Mouse (Mus musculus): ENCODE data around the gene Aox3.

Aox3 gene
- long read RNA-seq, experiment 1, partial matches to known transcripts, result 1 of 1 reads
- long read RNA-seq, experiment 1, other reads (novel, unspliced or antisense), result 0 of 1 reads
- long read RNA-seq, experiment 2, partial matches to known transcripts, result 0 of 1 reads
- long read RNA-seq, experiment 2, other reads (novel, unspliced or antisense), result 0 of 1 reads

DNA sequence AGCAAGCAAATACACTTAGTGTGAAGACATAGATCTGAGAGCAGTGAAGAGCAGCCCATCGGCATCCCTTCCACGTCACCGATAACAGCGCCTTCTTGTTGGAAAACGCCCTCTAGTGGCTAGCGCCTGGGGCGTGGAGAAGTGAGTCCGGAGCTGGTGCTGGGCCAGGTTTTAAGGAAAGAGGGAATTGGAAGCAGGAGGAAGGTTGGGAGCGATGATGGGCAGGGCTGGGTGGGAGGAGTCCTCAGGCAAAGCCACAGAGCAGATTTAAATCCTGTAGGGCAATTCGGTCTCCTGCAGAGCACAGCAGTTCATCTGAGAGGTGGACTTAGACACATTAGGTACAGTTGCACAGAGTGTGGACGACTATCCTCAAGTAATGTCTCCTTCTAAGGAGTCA, at the start of gene Aox3:
Gene Aox3, plus strand, starts transcription at position 251 of the 400 bp plus-strand sequence.
- intact Hi-C loops (cut with DNase I), result loop anchor here (5.0 kb wide), 1 partner anchor 141 kb away; no protein-coding TSS in a partner anchor

DNA sequence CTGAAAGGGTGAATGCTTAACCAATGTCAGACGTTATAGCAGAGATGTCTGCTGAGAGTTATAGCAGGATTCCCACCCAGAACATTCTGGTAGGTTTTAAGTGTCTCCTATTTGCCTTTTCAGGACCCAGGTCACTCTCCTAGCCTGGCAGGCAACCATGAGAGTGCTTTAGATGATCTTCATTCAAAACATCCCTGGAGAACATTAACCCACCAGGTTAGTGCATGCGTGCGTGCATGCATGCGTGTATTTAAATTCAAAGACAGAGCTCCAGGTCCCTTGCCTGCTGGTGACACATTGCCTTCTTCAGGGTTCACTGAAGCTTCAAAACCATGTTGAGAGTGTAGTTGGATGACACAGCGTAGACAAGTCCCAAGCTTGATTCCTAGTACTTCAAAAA, 47.8 kb upstream of the Aox3 start:
- intact Hi-C loops (cut with DNase I), result no loop called here

DNA sequence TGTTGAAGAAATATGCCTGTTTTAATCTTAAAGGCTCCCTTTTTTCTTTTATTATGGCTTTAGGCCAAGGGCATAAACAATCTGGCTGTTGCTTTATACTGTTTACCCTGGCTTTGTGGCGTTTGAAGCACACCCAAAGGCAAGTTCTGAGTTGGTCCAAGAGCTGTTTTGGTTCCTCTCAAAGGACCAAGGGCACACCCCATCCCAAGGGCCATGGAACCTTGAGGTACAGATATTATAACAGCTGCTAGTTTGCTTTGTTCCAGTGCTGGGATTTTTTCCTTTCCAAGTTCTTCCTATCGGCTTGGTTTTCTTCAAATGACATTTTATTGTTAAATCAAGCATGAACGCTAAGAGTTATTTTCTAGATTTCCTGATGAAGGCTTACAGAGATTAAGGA, 47.3 kb upstream of the Aox3 start:
- intact Hi-C loops (cut with DNase I), result no loop called here

DNA sequence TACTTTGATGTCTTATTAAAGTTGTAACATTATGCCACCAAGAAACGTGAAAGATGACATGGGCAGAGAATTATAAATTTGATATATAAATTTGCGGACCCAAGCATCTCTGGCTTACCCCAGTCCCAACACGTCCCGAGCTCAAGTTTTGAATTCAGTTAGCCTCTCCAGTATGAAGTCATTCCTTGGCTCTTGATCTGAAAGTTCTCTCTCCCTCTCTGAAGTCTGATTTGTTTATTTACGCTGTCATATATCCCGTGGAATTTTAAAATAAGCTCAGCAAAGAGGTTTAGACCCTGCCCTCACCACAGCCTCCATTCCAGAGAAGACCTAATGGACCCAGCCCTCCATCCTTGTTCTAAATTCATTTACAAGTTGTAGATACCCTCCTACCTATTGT, 43.7 kb upstream of the Aox3 start:
- intact Hi-C loops (cut with DNase I), result no loop called here

DNA sequence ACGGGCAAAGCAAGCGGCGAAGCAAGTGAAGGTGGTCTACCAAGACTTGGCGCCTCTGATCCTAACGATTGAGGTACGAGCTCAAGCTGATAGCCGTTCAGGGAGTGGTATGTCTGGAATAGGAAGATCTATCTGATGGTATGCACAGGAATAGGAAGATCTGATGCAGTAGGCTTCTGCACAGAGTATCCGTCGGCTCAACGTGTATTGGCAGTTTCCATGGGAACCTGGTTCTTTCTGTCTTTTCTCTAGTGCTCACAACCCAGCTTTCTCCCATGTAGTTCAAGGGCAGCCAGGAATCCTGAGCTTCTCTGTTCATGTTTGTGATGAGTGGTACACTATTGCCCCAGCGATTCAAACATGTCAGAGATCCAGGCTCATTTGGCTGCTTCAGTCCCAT, 42.8 kb upstream of the Aox3 start:
- intact Hi-C loops (cut with DNase I), result loop anchor here (5.0 kb wide), 1 partner anchor 37 kb away; no protein-coding TSS in a partner anchor

DNA sequence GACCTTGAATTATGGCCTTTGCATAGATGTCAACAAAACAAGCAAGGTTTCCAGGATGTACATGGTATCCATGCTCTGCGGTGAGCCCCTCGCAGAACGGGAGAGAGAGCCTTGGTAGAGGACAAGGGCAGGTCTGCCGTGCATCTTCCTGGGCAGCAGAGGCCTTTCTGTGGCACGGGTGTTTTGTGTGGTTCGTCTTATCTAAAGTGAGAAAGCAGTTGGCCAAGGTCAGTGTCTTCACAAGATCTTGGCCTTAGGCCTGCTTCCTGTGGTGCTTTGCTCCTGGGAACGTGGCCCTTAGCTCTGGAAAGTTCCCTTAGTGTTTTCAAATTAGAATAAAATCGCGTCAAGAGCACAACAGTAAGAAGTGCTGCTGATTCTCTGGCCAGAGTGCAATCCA, 41.9 kb upstream of the Aox3 start:
- intact Hi-C loops (cut with DNase I), result loop anchor here (5.0 kb wide), 1 partner anchor 36 kb away; no protein-coding TSS in a partner anchor

DNA sequence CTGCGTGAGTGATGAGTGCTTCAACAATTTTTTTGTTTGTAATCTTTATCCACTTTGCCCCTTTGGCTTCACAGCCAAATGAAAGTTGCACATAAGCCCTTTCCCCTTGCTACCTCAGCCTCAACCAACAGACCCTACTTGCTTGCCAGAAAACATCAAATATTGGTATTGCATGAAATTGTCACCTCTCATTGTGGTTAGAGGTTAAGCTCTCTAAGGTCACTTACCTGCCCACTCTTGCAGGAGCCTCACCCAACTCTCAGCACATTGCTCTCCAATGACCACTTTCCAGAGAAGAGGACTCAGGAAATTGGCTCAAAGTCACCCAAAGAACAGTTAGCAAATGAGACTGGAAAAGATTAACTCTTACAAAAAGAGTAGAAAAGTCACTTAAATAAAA, 41.4 kb upstream of the Aox3 start:
- intact Hi-C loops (cut with DNase I), result loop anchor here (5.0 kb wide), 1 partner anchor 36 kb away; no protein-coding TSS in a partner anchor

DNA sequence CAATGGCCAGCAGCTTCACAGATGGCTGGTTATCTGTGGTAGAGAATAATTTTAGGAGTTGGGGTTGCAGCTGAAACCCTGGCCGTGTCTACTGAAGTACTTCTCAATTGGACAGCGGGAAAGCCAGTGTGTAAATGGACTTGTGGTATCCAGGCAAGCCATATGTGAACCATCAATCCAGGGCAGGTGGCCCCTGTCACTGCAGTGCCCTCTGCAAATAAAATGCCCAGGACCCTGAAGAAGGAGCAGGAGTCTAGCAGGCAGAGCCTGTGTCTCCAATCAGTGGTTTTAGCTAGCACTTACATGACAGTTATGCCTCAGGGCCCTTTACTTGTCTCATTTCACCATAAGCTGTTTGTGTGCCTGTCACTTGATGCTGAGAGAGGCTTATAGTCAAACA, 40.5 kb upstream of the Aox3 start:
- intact Hi-C loops (cut with DNase I), result loop anchor here (5.0 kb wide), 1 partner anchor 35 kb away; no protein-coding TSS in a partner anchor

DNA sequence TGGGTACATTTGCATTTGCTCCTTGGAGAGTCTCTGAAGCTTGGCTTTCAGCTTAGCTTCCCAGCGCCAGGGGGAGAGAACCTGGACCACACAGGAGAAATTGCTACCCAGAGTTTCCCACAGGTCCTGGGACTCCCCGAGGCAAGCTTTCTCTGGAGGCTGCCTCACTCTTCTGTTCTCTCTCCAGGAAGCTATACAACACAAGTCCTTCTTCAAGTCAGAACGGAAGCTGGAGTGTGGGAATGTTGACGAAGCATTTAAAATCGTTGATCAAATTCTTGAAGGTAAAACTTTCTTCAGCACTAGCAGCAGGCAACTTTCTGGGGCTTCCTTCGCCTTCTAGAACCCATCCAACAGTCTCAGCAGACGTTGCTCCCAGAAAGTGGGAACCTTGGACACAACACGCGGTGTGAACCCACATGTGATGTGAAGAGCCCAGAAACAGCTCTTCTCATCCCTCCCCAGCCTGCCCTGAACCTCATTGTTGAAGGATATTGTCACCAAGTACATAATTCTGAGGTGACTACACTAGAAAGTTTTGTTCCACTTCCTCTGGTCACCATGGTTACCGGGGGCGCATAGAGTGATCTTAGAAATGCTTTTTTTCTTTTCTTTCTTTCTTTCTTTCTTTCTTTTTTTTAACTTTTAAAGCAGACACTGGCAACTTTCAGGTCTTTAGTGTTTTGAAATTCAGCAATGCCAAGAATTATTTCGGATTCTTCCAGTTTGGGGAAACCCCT, 39.8 kb upstream of the Aox3 start:
- intact Hi-C loops (cut with DNase I), result loop anchor here (5.0 kb wide), 1 partner anchor 34 kb away; no protein-coding TSS in a partner anchor

DNA sequence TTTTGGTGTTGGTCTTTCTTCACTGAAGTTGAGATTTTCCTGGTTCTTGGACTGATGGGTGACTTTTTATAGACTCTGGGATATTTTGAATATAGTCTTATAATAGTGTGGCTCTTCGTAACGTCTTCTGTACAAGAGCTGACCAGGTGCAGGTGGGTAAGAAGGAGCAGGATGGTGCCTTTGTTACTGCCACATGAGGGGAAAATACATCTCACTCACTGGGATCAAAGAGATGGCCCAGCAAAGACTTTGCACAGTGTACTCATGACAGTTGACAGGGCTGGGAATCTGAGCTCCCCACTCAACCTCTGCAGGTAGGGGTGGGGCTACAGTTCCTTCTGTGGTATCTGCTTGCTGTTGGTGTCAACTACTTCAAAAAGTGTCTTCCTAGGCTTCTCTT, 38.7 kb upstream of the Aox3 start:
- intact Hi-C loops (cut with DNase I), result loop anchor here (5.0 kb wide), 1 partner anchor 33 kb away; no protein-coding TSS in a partner anchor

DNA sequence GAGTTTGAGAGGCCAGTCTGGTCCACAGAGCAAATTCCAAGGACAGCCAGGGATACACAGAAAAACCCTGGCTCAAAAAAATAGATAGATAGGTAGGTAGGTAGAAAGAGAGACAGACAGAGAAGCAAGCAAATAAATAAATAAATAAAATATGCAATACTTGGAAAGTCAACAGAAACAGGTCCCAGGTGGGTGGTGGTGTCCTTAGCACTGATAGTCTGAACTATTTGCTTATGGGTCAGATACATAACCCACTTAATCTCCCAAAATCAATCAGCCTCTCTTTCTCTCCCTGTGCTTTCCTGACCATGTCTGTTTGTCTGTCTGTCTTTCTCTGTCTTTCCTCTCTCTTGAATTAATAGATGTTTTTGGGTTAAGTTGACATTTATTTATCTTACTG, 35.0 kb upstream of the Aox3 start:
- intact Hi-C loops (cut with DNase I), result no loop called here

DNA sequence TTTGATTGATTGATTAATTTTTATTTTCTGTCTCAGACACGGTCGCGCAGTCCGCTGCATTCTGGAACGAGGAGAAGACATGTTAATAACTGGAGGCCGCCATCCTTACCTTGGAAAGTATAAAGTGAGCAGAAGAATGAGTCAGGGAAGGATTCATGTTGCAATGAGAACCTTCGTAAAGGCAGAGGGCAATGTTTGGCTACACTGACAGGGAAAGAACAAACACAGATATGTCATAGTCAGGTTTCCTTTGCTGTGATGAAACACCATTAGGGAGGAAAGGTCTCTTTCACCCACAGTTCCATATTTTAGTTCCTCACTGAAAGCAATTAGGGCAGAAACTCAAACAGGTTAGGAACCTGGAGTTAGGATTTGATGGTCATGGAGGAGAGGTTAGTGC, 34.5 kb upstream of the Aox3 start:
- intact Hi-C loops (cut with DNase I), result no loop called here

DNA sequence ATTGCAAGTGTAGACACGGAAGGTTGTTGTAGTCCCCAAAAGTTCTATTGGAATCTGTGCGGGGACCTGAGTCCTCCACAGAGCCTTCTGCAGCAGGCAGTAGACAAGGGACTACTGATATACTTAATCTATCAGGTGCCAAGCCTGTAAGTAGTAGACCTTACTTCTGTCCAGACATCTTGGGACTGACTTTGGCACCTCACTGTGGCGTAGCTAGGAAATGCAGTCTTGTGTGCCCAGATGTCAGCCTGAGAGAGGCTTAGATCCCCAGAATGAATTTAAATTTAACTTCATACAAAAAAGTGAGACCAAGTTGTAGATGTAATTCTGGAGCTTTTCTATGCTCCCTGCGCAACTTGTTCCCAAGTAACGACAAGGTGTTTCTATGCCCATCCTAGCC, 33.2 kb upstream of the Aox3 start:
- intact Hi-C loops (cut with DNase I), result no loop called here

DNA sequence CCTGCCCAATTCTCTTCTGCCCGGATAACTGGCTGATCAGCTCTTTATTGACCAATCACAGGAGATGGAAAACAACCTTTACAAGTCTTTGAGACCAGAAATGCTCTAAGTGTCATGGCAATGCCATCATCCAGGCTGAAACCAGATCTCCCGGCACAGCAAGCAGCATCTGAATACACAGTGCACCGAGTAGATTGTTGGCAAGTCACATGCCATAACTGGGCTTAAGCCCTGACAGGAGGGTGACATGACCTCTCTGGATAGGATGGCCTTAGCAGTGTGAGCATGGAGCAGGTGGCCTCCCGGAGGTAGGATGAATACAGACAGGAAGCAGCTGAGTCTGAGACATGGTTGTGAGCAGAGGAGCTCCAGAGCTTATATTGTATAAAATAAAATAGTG, 32.5 kb upstream of the Aox3 start:
- intact Hi-C loops (cut with DNase I), result no loop called here

DNA sequence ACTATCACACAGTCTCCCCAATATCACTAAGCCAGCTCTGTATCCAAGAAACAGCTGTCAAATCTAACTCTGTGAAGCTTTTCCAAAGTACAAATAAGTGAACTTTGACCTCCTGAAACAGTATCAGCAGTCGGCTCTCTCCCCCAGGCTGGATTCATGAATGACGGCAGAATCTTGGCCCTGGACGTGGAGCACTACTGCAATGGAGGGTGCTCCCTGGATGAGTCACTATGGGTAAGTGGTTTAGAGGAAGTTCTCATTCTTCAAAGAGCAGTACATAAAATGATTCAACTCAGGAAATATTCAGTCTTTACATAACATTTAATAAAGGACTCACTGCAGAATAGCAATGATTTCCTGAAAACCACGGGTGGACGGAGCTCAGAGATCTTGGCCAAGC, 31.6 kb upstream of the Aox3 start:
- intact Hi-C loops (cut with DNase I), result no loop called here

DNA sequence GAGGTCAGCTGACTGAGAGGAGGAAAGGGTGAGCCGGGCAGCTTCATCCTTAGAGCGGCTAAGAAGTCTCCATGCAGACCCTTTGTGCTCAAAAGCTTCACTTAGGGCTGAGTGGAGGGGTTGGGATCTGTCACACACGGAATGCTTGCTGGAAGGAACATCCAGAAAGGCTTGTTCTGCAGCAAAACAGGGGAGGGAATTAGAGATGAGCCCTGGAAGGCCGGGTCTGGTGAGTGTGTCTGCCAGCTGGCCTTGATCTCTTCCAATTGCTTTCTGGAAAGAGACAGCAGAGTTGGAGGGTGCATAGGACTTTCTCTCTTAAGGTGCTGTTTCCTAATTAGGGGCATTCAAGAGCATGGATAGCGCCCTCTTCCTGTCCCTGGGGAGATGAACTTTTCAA, 23.6 kb upstream of the Aox3 start:
- intact Hi-C loops (cut with DNase I), result no loop called here

DNA sequence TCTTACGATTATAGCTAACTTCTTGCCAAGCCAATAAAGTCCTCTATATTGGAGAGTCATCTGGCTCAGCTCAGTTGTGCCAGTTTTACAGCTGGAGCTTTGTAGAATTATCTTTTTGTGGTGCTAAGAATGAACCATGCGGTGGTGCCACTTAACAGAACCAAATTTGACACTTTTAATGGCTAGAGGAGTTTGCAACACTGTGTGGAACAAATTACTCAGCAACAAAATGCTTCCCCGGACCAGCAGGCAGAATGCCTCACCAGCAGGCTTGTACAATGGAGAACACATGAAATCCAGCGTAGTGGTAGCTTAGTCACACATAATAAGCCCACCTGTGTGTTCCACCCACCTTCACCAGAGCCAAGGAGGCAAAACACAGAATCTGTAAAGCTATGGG, 22.7 kb upstream of the Aox3 start:
- intact Hi-C loops (cut with DNase I), result no loop called here

DNA sequence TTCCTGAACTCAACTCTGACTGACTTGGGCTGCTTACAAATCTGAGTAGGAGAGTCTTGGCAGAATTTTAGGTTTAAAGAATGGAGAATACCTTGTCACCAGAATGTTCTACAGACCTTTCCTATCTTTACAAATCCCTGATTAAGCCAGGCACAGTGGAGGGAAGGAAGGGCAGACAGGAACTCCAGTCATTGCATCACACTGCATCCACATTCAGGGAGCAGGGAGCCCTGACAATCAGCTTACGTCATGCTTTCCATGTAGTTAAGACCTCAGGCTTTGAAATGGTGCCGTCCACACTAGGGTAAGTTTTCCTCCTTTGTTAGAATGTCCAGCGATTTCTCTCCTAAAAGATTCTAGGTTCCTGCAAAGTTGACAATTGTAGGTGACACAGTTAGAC, 21.7 kb upstream of the Aox3 start:
- intact Hi-C loops (cut with DNase I), result no loop called here

DNA sequence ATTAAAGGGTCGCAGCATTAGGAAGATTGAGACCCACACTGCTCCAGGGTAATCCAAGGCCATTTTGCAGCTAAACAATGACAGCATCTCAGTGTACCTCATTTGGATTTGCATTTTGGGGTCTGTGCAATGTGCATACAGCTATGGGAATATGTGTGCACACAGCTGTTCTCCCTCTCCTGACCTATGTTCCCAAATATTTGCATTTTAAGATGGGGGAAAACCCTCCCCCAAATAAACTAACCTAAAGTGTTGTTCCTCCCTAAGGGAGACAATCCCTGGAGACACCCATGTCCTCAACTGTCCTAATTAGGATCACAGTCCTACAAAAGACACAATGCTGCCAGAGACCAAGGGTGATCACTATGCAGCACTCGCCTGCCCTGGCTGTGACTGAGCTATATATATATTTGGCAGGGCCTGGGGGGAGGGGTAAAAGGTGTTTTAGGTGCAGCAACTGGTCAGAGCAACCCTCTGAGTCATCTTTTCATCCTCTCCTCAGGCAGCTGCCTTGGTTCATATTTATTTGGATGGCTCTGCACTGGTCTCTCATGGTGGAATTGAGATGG, 20.9 kb upstream of the Aox3 start:
- intact Hi-C loops (cut with DNase I), result no loop called here

DNA sequence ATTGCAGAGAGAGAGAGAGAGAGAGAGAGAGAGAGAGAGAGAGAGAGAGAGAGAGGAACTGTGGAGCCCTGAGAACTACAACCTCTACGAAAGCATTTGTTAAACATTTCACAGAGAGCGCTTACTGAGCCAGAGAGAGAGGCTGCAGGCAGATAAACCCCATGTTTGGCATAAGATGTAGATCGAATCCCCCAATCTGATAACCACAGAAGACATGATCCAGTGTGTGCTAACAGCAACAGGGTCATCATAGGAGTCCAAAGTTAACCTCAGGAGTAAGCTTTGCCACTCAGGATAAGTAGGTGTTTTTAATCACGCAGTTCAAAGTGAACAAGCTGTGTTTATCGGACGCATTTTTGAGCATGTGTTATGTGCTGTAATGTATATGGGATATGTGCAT, 15.6 kb upstream of the Aox3 start:
- intact Hi-C loops (cut with DNase I), result no loop called here

DNA sequence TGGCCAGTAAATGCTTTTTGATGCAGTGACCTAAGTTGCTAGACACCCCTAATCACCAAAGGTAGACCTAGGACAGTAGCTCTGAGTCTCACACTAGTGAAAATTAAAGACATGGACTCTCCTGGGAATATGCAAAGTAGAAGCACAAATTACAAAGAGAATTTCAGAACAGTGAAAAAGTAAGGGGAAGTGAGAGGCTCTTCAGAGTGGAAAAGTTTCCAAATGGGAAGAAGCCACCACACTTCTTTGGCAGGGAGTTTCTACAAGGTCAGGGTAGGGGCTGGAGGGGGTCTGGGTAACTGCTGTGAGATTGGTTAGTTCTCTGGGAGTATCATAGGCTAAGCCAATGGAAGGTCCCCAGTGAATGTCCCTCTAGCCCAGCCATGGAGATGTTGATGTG, 13.8 kb upstream of the Aox3 start:
- intact Hi-C loops (cut with DNase I), result no loop called here

DNA sequence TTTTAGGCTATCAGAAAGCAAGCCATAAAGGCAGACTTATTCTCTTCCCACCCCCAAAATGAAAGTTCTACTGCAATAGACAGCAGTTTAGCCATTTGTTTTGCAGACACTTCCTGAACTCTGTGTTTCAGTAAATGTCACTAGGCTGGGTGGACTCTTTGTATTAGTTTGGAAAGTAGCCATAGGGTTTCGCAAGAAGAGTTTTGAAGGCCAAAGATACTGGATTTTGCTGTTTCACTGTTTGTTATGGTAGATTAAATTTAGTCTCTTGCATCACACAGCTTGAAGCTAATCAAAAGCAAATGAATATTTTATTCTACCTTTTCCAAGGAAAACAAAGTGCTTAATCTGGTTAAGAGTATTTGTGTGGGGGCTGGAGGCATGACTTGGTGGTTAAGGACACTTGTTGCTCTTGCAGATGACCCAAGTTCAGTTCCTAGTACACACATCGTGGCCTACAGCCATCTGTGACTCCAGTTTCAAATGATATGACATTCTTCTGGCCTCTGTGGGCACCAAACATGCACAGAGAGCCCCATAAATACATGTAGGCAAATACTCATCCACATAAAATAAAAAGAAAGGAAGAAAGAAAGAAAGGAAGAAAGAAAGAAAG, 11.3 kb upstream of the Aox3 start:
- intact Hi-C loops (cut with DNase I), result no loop called here
